Mouse (Mus musculus) ovary, adult 18-20 months (tissue): ENCODE measurements at regions not wholly inside any gene's neighbourhood (a gene's known extent, or its start where the extent isn't known, plus 50 kb on each side); places are given as distances from the start of the nearest gene placed in this dataset.
A peak's percentile ranks its signal among the peaks of the same experiment; 100 is the strongest.

Experiments
- DNase-seq: peaks from one replicate; pipeline ENCODE4 v3.0.0; 2022; ENCODE audit warnings: low spot score, mixed read lengths

GRCm38 (mm10) chr13:100892204-100892603 lies 59.0 kb upstream of the Slc30a5 start:
- peak; percentile 19 for DNase-seq

- DNase-seq = no peak
Measured at GRCm38 (mm10) chr13:100890457-100890856, 57.2 kb upstream of the Slc30a5 start.

GRCm38 (mm10) chr13:100888481-100888880 lies 55.3 kb upstream of the Slc30a5 start:
- no peak for DNase-seq

GRCm38 (mm10) chr13:100883711-100884110 lies 50.5 kb upstream of the Slc30a5 start:
- DNase-seq = no peak
